Mouse (Mus musculus) embryonic facial prominence, embryonic 14.5 days (tissue): ENCODE data around the gene Ahnak2. TPM values are rescaled to one million over a fixed set of nuclear protein-coding genes. Genes with fewer than 3 reads are reported as not detected.

Source experiments
- ATAC-seq: fragments of 200-750 bp; cut with Nextera tagmentation; 2 replicates; pipeline ENCODE4 v1.8.0; 2017; ENCODE audit warnings: low read depth, moderate number of reproducible peaks, moderate TSS enrichment
- DNase-seq: peaks from one replicate; pipeline ENCODE4 v3.0.0-alpha.2; 2015; ENCODE audit warnings: low spot score
- H3K27ac ChIP-seq: fragments of 300-500 bp; sonication (generic); replicated peaks from 2 replicates; pipeline ENCODE4 v1.5.1; 2014; ENCODE audit warnings: low read depth, mild to moderate bottlenecking, low read length, moderate library complexity
- H3K27me3 ChIP-seq: fragments of 300-500 bp; sonication (generic); replicated peaks from 2 replicates; pipeline ENCODE4 v1.6.1; 2014; ENCODE audit warnings: low read length; ENCODE audit not compliant: control insufficient read depth, insufficient read depth
- H3K36me3 ChIP-seq: fragments of 300-500 bp; sonication (generic); 2 replicates; pipeline ENCODE4 v1.6.1; 2014; ENCODE audit warnings: low read length, mixed read lengths; ENCODE audit not compliant: control insufficient read depth, insufficient read depth
- H3K4me1 ChIP-seq: fragments of 300-500 bp; sonication (generic); 2 replicates; pipeline ENCODE4 v1.6.1; 2014; ENCODE audit warnings: antibody characterized with exemption, low read length; ENCODE audit not compliant: control insufficient read depth, insufficient read depth
- H3K4me2 ChIP-seq: fragments of 300-500 bp; sonication (generic); 2 replicates; pipeline ENCODE4 v1.6.1; 2014; ENCODE audit warnings: low read depth, mild to moderate bottlenecking, low read length, moderate library complexity, mixed read lengths
- H3K4me3 ChIP-seq: fragments of 300-500 bp; sonication (generic); 2 replicates; pipeline ENCODE4 v1.5.1; 2014; ENCODE audit warnings: low read depth, mild to moderate bottlenecking, low read length
- H3K9ac ChIP-seq: fragments of 300-500 bp; sonication (generic); 2 replicates; pipeline ENCODE4 v1.6.1; 2014; ENCODE audit warnings: low read depth, mild to moderate bottlenecking, low read length, moderate library complexity, mixed read lengths
- H3K9me3 ChIP-seq: fragments of 300-500 bp; sonication (generic); 2 replicates; pipeline ENCODE4 v1.6.1; 2016; ENCODE audit warnings: low read length; ENCODE audit not compliant: control insufficient read depth
- WGBS: fragments of 180-500 bp; shearing (Covaris S2); extraction: QIAGEN DNeasy Blood & Tissue Kit; methylation state at CpG from one replicate; pipeline ENCODE4 v1.1.7; 2014; 5-methylcytosine and 5-hydroxymethylcytosine counted together
- polyA plus RNA-seq: library from polyadenylated mRNA; unstranded; fragments of >200 nt; fragmentation: Nextera tagmentation; extraction: Ambion mirVana; gene quantifications from 2 replicates; pipeline ENCODE4 v1.2.1, GENCODE M21; 2014

Ahnak2 gene
- polyA plus RNA-seq, 1 experiment from 2014 or later = 8.3 TPM

DNA sequence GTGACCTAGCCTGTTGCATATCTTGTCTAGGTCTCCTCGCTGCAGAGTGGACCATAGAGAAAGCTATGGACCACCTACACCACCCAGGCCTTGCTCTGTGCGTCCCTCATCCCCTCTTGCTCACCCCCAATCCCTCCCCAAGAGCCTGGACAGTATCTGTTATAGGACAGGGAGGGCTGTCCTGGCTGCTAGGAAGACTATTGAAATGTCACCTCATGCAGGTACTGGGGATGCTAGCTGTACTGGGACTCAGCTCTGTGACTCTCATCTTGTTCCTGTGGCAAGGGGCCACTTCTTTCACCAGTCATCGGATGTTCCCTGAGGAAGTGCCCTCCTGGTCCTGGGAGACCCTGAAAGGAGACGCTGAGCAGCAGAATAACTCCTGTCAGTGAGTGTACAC is 39.3 kb downstream of the Ahnak2 start:
- H3K27ac ChIP-seq = no peak overlapping the region
- no peak overlapping the region for H3K4me3 ChIP-seq
- H3K27me3 ChIP-seq = no peaks in the 10 kb centered on the region
- H3K4me1 ChIP-seq = no peaks in the 10 kb centered on the region
- H3K9me3 ChIP-seq = no peaks in the 10 kb centered on the region
- no peak for DNase-seq
- H3K4me2 ChIP-seq = no peak overlapping the region
- no peak overlapping the region for H3K9ac ChIP-seq
- WGBS = 75% methylated on average over 4 of the region's 4 CpGs
- no peaks in the 10 kb centered on the region for H3K36me3 ChIP-seq
- ATAC-seq = no peak

DNA sequence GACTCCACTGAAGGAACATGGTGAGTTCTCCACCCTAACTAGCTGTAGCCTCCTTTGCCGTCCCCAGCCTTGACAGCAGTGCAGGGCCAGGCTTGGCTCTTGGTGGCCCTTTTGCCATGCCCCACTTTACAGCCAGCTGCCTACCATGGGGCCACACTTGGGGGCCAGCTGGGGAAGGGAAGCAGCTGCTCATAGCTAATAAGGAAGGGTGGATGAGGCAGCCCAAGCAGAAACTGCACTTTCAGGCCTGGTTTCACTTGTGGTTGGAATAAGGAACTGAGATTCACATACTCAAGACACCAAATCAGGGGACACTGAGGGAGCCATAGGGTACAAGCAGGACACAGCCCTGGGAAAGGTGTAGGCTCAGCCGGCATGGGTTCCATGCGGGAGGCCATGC is 40.4 kb downstream of the Ahnak2 start:
- DNase-seq = no peak
- no peaks in the 10 kb centered on the region for H3K4me1 ChIP-seq

DNA sequence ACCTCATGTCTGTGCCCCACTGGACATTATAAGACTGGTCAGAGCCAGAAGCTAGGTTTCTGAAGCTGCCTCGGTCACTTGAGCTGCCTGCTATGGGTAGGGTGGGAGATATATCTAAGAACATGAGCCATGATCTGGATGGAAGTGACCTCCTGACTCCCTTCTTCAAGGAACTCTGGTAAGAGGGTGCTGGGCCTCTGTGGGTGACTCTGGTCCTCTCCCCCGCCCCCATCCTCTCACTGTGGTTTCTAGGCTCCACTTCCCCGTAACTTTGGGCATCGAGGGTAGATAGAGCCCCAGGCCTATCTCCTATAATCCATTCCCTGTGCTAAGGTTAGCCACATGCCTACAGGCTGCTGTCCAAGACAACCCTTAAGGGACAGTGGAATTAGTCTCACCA is 41.0 kb downstream of the Ahnak2 start:
- WGBS = 90% methylated on average over 4 of the region's 4 CpGs
- H3K4me1 ChIP-seq = no peaks in the 10 kb centered on the region
- no peak overlapping the region for H3K4me3 ChIP-seq
- no peaks in the 10 kb centered on the region for H3K27me3 ChIP-seq
- no peak for DNase-seq
- no peak for ATAC-seq
- H3K36me3 ChIP-seq = no peaks in the 10 kb centered on the region
- H3K4me2 ChIP-seq = no peak overlapping the region
- no peak overlapping the region for H3K9ac ChIP-seq
- H3K27ac ChIP-seq = no peak overlapping the region
- no peaks in the 10 kb centered on the region for H3K9me3 ChIP-seq

More for the DNA sequence above, 40.4 kb downstream of the Ahnak2 start:
- no peak overlapping the region for H3K27ac ChIP-seq
- 82% methylated on average over 3 of the region's 3 CpGs for WGBS
- no peak overlapping the region for H3K4me2 ChIP-seq
- no peaks in the 10 kb centered on the region for H3K36me3 ChIP-seq
- no peak for ATAC-seq
- 0 out of 2 replicates have a peak overlapping the region, but pooled peaks have one; percentile 2 for H3K9ac ChIP-seq
- H3K9me3 ChIP-seq = no peaks in the 10 kb centered on the region
- no peaks in the 10 kb centered on the region for H3K27me3 ChIP-seq
- H3K4me3 ChIP-seq = no peak overlapping the region

DNA sequence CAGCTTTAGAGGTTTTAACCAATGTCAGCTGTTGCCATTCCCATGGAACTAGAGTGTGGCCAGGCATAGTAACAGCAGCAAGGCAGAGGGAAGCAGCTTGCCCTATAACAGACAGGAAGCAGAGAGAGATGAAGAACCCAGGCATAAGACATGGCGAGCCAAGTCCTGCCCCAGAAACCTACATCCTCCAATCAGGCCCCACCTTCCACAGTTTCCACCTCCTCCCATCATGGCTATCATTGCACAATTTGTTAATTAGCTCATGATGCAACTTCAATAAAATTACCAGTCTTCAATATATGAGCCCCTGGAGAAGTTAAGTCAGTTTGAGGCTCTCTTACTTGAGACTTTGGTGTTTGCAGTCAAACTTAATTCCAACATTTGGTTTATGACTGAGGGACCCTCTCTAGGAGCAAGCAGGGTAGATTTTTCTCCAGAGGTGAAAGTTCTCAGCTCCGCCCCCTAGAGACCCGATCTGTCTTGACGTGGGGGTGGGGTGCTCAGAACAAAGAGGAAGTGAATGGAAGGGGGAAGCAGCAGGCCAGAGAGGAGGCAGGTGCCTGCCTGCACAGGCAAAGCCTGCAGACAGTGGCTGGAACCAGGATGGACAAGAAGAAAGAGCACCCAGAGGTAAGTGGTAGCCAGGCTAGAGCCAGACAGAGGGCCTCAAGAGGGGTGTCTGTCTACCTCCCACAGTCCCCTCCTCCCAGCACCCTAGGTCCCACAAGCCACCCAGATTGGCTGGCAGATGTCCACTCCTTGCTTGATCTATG is 42.1 kb downstream of the Ahnak2 start, which contains the start of gene Pld4:
Gene Pld4 (plus strand): TSS at position 502 of the 773 bp plus-strand sequence.
- H3K4me3 ChIP-seq = no peak within 1 kb of the TSS
- no peak for ATAC-seq
- H3K4me1 ChIP-seq = no peaks in the 10 kb centered on the region
- no peaks in the 10 kb centered on the region for H3K9me3 ChIP-seq
- H3K9ac ChIP-seq = no peak within 1 kb of the TSS
- no peak for DNase-seq
- no peaks in the 10 kb centered on the region for H3K27me3 ChIP-seq
- H3K27ac ChIP-seq = no peak within 1 kb of the TSS
- 40% methylated on average over 4 of the region's 4 CpGs for WGBS
- H3K4me2 ChIP-seq = no peak within 1 kb of the TSS
- no peaks in the 10 kb centered on the region for H3K36me3 ChIP-seq

DNA sequence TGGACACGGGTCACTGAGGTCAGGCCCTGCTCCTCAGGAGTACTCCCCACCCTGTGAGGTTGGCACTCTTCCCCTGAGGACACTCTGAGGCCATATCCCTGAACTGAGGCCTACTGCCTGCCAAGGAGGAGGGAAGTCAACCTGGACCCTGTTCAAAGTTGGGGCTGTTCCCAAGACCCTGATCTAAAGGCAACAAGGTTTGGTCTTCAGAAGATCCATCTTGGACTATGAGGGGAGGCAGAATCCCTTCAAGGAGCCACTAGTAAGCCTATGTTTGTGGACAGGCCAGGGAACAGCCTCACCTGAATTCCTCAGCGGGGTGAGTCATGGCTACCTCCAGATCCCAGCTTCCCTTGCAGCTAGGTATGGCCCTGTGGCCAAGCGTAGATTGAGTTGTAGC is 43.0 kb downstream of the Ahnak2 start:
- 77% methylated on average over 3 of the region's 3 CpGs for WGBS
- H3K36me3 ChIP-seq = no peaks in the 10 kb centered on the region
- no peak overlapping the region for H3K27ac ChIP-seq
- no peaks in the 10 kb centered on the region for H3K9me3 ChIP-seq
- no peak for DNase-seq
- no peak overlapping the region for H3K4me2 ChIP-seq
- H3K9ac ChIP-seq = no peak overlapping the region
- no peak for ATAC-seq
- no peaks in the 10 kb centered on the region for H3K27me3 ChIP-seq
- no peak overlapping the region for H3K4me3 ChIP-seq
- H3K4me1 ChIP-seq = no peaks in the 10 kb centered on the region

DNA sequence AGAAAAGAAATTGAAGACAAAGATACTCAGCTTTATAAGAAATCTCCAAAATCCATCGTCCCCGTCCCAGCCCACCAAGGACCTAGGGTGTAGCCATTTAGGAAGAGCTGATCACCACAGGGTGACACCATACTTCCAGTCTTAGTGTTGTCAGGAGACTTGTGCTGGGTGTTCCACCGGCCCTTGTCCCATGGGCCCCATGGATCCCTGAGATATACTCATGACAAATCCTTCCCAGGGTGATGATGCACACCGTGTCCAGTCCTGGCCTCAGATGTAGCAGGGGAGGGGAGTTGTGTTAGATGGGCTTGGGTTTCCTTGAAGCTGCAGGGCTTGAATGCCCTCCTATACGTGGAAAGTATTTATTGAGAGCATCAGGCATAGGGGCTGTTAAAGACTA is 44.6 kb downstream of the Ahnak2 start:
- H3K36me3 ChIP-seq = no peaks in the 10 kb centered on the region
- no peak overlapping the region for H3K9ac ChIP-seq
- H3K4me3 ChIP-seq = no peak overlapping the region
- no peaks in the 10 kb centered on the region for H3K27me3 ChIP-seq
- no peaks in the 10 kb centered on the region for H3K9me3 ChIP-seq
- DNase-seq (no peak), ATAC-seq (no peak)
- no peak overlapping the region for H3K27ac ChIP-seq
- 87% methylated on average over 5 of the region's 5 CpGs for WGBS
- no peak overlapping the region for H3K4me2 ChIP-seq
- H3K4me1 ChIP-seq = no peaks in the 10 kb centered on the region

DNA sequence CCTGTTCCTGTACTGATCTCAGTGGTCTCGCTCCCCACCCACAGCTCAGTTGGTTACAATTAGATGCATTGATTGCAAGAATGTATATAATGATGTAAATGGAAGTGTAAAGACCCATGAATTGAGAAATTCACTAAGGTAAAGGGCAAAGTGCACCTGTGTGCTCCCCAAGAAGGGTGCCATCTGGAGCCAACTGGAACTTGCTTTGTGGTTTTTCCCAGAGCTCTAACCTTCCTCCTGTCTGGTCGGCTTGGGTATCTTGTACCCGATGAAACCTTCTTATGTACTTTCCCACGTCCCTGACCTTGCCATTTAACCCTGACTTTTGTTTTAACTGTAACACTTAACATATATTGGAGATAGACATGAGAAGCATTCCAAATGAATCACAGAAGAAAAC is 46.6 kb downstream of the Ahnak2 start:
- Histone ChIP-seq H3K36me3 (no peaks in the 10 kb centered on the region), H3K27me3 (no peaks in the 10 kb centered on the region), H3K4me3 (no peak overlapping the region), H3K9ac (no peak overlapping the region), H3K27ac (no peak overlapping the region), H3K4me2 (no peak overlapping the region), H3K9me3 (no peaks in the 10 kb centered on the region), H3K4me1 (no peaks in the 10 kb centered on the region)
- no peak for DNase-seq
- 65% methylated on average over 4 of the region's 4 CpGs for WGBS
- ATAC-seq = no peak

DNA sequence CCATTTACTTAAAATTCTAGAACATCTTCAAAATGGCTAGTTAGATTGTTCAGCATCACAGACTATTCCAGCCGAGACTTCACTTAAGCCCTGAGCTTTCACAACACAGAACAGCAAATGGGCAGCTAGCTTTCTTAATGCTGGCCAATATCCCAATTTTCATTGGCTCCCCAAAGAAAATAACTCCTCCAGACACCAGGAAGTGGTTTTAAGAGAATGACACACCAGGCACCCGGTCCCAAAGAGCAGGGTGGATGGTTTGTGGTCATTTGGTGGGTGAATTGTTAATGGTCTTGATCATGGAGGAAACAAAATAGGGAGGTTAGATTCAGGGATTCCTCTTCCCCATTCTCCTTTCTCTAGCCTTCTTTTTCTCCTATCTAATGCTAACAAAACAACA is 50.1 kb downstream of the Ahnak2 start:
- Histone ChIP-seq H3K4me1 (no peaks in the 10 kb centered on the region), H3K9ac (no peak overlapping the region), H3K4me3 (no peak overlapping the region), H3K27ac (no peak overlapping the region), H3K9me3 (no peaks in the 10 kb centered on the region), H3K36me3 (no peaks in the 10 kb centered on the region), H3K27me3 (no peaks in the 10 kb centered on the region), H3K4me2 (no peak overlapping the region)
- DNase-seq (no peak), ATAC-seq (no peak)
- 53% methylated on average over 2 of the region's 2 CpGs for WGBS

DNA sequence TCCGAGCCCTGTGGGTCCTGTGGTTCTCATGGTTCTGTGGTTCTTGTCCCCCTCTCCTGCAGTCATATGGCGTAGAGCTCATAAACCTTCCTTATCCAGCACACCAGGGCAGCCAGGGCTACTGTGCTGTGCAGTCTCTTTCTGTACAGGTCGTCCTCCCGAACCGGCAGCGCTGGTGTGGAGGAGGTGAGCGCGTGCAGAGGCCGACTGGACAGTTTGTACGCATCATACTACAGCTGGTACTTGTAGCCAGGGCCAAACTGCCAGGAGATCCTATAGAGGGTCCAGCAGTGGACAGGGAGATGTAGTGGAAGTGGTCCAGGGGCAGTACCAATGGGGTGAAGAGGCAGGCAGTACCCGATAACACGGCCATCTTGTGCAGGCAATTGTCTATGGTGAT is 51.5 kb downstream of the Ahnak2 start:
- H3K27me3 ChIP-seq = no peaks in the 10 kb centered on the region
- H3K4me3 ChIP-seq = no peak overlapping the region
- H3K4me1 ChIP-seq = peaks cover 5% of the 10 kb centered on the region; the same call in 1 of the 2 replicates
- no peak overlapping the region for H3K4me2 ChIP-seq
- no peak for ATAC-seq
- H3K9me3 ChIP-seq = no peaks in the 10 kb centered on the region
- no peaks in the 10 kb centered on the region for H3K36me3 ChIP-seq
- no peak overlapping the region for H3K9ac ChIP-seq
- no peak for DNase-seq
- 85% methylated on average over 12 of the region's 12 CpGs for WGBS
- H3K27ac ChIP-seq = no peak overlapping the region
